Mouse (Mus musculus): Measurements from ENCODE around the gene Dnajc17. TPM values are rescaled to one million over a fixed set of nuclear protein-coding genes. Genes with fewer than 3 reads are reported as not detected.

Gene Dnajc17
- polyA plus RNA-seq, 1 experiment from 2014 or later, result 12.6 TPM

DNA sequence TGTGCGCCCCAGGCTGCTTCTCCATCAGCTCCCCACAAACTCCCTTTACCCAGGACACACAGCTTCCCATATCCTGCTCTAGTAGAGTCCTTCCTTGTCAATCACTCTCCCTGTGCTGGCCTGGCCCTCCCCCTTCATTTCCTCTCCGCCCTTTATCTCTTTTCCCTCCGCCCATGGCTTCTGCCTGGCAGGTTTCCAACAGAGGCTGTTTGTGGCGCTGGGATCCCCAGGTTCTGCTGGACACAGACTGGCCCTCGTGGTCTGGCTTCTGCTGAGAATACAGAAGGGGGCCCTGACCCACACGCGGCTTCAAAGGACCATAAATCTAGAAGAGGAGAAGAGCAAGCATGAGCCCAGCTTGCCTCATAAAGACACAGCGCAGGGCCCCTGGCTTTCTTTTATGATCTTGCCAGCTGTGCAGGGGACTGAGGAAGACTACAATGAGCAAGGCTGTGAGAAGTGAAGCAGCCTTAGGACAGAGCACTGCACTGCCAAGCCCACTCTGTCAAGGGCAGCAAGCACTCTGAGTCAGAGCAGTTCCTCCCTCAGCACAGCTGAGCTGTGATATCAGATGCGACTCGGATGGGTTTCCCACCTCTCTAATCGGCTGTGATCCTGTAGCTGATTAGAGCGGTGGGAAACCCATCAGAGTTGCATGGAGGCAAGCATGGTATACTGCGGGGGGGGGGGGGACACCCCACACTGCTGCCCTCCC is 35.6 kb downstream of the Dnajc17 start:
- peaks cover 28% of the 10 kb centered on the region for H3K27me3 ChIP-seq (replicated peaks)
- H3K4me3 ChIP-seq, result 0 out of 2 replicates have a peak overlapping the region, but pooled peaks have one; percentile 12
- H3K36me3 ChIP-seq, result peaks cover 9% of the 10 kb centered on the region; the same call in 1 of the 2 replicates
- peak overlapping the region; percentile 51; the same call in 1 of the 2 replicates for H3K9ac ChIP-seq
- 10% methylated on average over 13 of the region's 13 CpGs for WGBS
- H3K9me3 ChIP-seq (replicated peaks), result no peaks in the 10 kb centered on the region
- peak overlapping the region; percentile 71 for H3K27ac ChIP-seq (ENCODE audit: poor library complexity, severe bottlenecking)
- H3K4me2 ChIP-seq, result peak overlapping the region; percentile 62
- peaks cover 36% of the 10 kb centered on the region for H3K4me1 ChIP-seq (replicated peaks)
- peak; percentile 77 for ATAC-seq (ENCODE audit: insufficient number of reproducible peaks, low FRiP score)

DNA sequence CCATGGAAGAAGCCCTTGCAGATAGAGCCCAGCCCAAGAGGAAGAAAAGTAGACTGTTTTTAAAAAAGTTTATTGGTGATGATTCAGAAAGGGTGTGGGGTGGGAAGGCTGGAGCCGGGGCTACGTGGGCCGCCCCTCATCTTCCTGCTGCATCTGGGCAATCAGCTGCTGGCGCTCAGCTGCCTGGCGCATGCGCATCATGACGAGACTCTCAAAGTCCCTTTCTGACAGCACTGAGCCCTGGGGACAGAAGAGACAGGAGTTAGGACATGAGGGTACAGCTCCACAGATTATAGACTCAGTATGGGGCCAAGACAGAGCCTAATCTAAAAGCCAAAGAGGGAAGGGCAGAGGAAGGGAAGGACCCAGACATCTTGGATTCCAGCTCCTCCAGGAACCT is 36.1 kb downstream of the Dnajc17 start:
- H3K27me3 ChIP-seq (replicated peaks), result peaks cover 32% of the 10 kb centered on the region
- H3K27ac ChIP-seq (ENCODE audit: poor library complexity, severe bottlenecking), result peak overlapping the region; percentile 71; the same call in 1 of the 2 replicates
- peaks cover 39% of the 10 kb centered on the region for H3K4me1 ChIP-seq (replicated peaks)
- H3K9me3 ChIP-seq (replicated peaks), result no peaks in the 10 kb centered on the region
- no peak overlapping the region for H3K4me3 ChIP-seq
- 0 out of 2 replicates have a peak overlapping the region, but pooled peaks have one; percentile 51 for H3K9ac ChIP-seq
- no peak for ATAC-seq (ENCODE audit: insufficient number of reproducible peaks, low FRiP score)
- WGBS, result 77% methylated on average over 7 of the region's 7 CpGs
- peaks cover 9% of the 10 kb centered on the region; the same call in 1 of the 2 replicates for H3K36me3 ChIP-seq
- H3K4me2 ChIP-seq, result peak overlapping the region; percentile 62

DNA sequence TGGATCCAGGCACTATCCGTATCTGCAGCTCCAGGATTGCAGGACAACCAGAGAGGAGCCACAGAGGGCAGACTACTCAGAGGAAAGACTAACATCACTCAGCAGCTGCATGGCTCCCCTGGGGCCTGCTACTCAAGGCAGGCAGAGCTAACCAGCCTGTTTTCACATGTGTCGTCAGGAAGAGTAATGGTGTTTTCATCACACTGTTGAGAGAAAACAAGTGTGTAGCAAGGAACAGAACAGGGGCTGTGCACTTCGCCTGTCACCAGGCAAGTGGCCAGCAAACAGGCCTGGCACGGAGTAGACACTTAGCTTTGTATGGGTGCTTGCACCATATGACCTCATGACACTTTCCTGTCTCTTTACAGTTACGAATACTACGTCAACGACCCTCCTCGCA is 37.0 kb downstream of the Dnajc17 start:
- Histone ChIP-seq H3K9me3 (replicated peaks) (no peaks in the 10 kb centered on the region), H3K27me3 (replicated peaks) (peaks cover 32% of the 10 kb centered on the region), H3K4me3 (no peak overlapping the region), H3K4me1 (replicated peaks) (peaks cover 48% of the 10 kb centered on the region), H3K36me3 (0 out of 2 replicates have a peak, but pooled peaks cover under 1% of the 10 kb centered on the region), H3K27ac (ENCODE audit: poor library complexity, severe bottlenecking) (no peak overlapping the region), H3K4me2 (no peak overlapping the region), H3K9ac (no peak overlapping the region)
- ATAC-seq (ENCODE audit: insufficient number of reproducible peaks, low FRiP score), result no peak
- WGBS, result 42% methylated on average over 8 of the region's 8 CpGs

DNA sequence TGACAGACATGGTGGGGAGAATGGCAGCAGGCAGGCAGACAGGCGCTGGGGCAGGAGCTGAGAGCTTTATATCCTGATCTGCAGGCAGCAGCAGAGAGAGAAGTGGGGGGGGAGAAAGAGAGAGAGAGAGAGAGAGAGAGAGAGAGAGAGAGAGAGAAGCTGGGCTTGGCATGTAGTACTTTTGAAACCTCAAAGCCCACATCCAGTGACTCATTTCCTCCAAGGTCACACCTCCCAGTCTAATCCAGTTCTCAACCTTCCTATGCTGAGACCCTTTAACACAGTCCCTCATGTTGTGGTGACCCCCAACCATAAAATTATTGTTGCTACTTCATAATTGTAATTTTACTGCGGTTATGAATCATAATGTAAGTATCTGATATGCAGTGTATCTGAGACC is 38.3 kb downstream of the Dnajc17 start:
- Histone ChIP-seq H3K36me3 (no peaks in the 10 kb centered on the region), H3K27me3 (replicated peaks) (peaks cover 42% of the 10 kb centered on the region), H3K4me2 (no peak overlapping the region), H3K4me1 (replicated peaks) (peaks cover 49% of the 10 kb centered on the region), H3K4me3 (no peak overlapping the region), H3K9me3 (replicated peaks) (no peaks in the 10 kb centered on the region), H3K27ac (ENCODE audit: poor library complexity, severe bottlenecking) (no peak overlapping the region), H3K9ac (no peak overlapping the region)
- no peak for ATAC-seq (ENCODE audit: insufficient number of reproducible peaks, low FRiP score)
- WGBS, result 83% methylated on average over 2 of the region's 2 CpGs

DNA sequence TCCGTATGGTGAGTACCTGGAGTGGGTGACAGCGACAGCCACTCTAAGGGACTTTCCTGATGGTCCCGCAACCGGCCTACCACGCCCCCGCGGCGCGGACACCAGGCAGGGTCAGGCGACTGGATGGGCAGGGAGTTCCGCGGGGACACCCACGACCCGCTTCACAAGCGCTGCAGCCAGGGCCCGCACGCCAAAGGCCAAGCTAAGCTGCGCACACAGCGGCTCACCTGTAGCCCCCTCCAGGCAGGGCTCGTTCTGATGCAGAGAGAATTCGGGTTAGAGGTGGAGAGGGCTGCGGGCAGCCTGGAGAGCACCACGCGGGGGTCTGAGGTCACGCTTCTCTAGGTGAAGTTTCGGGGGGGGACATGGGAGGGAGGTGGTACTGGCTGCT is 40.7 kb downstream of the Dnajc17 start:
- H3K36me3 ChIP-seq, result no peaks in the 10 kb centered on the region

DNA sequence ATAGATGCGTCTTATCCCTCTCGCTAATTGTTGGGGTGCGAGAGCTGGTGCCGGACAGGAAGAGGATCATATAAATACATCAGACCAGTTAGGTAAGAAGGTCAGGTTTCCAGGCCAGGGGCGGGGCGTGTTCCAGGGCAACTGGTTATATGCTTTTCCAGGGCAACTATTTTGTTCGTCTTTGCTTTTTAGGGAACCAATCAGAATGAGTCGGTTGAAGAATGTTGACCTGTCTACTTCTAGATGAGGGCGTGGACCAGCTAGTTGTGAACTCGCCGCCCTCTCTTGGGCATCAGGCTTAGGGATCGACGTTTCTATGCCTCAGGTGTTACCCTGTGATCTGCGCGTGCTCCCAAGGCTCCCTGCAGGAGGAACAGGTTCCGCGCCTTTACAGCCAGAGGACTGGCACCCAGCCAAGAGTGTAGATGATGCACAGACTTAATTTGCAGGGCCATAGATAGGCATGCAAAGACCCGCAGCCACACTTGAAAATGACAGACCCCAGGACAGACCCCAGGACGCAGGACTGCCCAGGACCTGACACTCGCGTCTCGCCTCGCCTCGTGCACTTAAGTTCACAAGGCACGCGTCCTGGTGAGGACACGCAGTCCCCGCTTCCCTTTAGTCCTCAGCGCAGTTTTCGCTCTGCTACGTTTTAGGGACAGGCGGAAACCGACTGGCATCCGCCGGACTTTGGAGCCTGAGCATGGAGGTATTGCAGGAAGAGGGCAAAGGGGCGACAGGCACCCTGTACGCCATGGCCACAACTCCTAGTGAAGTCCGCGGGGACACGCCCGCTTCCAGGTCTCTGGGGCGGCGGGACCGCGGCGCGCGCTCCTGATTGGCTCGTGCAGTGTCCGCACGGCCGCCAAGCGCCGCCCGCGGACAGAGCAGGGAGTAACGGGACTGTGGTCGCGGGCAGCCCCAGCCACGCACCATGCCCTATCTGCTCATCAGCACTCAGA is 41.4 kb downstream of the Dnajc17 start, which contains the start of gene Gchfr:
Gene Gchfr (plus strand): TSS at position 873 of the 965 bp plus-strand sequence.
- H3K36me3 ChIP-seq, result no peaks in the 10 kb centered on the region
- peaks cover 20% of the 10 kb centered on the region for H3K4me1 ChIP-seq (replicated peaks)
- WGBS, result under 1% methylated on average over 60 of the region's 60 CpGs
- H3K27ac ChIP-seq (ENCODE audit: poor library complexity, severe bottlenecking), result no peak within 1 kb of the TSS
- peak within 1 kb of the TSS; percentile 99 for H3K4me2 ChIP-seq
- no peaks in the 10 kb centered on the region for H3K9me3 ChIP-seq (replicated peaks)
- peak; percentile 88 for ATAC-seq (ENCODE audit: insufficient number of reproducible peaks, low FRiP score)
- H3K4me3 ChIP-seq, result peak within 1 kb of the TSS; percentile 62
- H3K9ac ChIP-seq, result peak within 1 kb of the TSS; percentile 75
- H3K27me3 ChIP-seq (replicated peaks), result peaks cover 31% of the 10 kb centered on the region

More for the DNA sequence above, 40.7 kb downstream of the Dnajc17 start:
- no peak for ATAC-seq (ENCODE audit: insufficient number of reproducible peaks, low FRiP score)
- H3K9me3 ChIP-seq (replicated peaks), result no peaks in the 10 kb centered on the region
- peak overlapping the region; percentile 62 for H3K4me3 ChIP-seq
- peak overlapping the region; percentile 99 for H3K4me2 ChIP-seq
- H3K4me1 ChIP-seq (replicated peaks), result peaks cover 27% of the 10 kb centered on the region
- H3K27ac ChIP-seq (ENCODE audit: poor library complexity, severe bottlenecking), result no peak overlapping the region
- peak overlapping the region; percentile 75 for H3K9ac ChIP-seq
- peaks cover 31% of the 10 kb centered on the region for H3K27me3 ChIP-seq (replicated peaks)
- WGBS, result 2% methylated on average over 26 of the region's 26 CpGs

DNA sequence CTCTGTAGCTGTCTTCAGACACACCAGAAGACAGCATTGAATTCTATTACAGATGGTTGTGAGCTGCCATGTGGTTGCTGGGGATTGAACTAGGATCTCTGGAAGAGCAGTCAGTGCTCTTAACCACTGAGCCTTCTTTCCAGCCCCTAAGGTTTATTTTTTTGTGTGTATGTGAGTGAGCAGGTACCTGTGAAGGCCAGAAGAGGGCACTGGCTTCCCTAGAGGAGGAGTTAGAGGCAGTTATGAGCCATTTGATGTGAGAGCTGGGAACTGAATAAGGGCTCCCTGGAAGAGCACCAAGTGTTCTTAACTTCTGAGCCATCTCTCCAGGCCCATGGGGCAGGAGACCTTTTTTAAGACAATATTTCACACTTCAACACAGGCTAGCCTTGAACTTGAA is 43.2 kb downstream of the Dnajc17 start:
- Histone ChIP-seq H3K27me3 (replicated peaks) (peaks cover 31% of the 10 kb centered on the region), H3K36me3 (no peaks in the 10 kb centered on the region)

DNA sequence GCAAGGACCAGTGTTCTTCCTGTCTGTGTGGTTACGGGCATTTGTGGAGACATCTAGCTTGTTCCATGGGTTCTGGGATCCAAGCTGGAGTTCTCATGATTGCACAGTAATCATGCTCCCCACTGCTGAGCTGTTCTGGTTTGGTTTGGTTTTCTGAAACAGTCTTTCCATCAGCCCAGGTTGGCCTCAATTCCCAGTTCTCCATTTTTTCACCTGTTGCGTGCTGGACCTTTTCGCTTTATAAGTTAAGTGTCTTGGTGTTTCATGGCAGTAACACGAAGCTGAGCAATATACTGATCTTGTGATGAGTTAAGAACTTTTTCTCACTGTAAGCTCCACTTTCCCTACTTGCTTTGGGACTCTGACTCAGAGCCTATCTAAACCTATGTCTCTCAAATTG is 44.6 kb downstream of the Dnajc17 start:
- no peak overlapping the region for H3K4me3 ChIP-seq
- no peaks in the 10 kb centered on the region for H3K36me3 ChIP-seq
- H3K4me2 ChIP-seq, result no peak overlapping the region
- H3K27ac ChIP-seq (ENCODE audit: poor library complexity, severe bottlenecking), result no peak overlapping the region
- H3K4me1 ChIP-seq (replicated peaks), result peaks cover 23% of the 10 kb centered on the region
- no peak for ATAC-seq (ENCODE audit: insufficient number of reproducible peaks, low FRiP score)
- H3K27me3 ChIP-seq (replicated peaks), result peaks cover 22% of the 10 kb centered on the region; the same call in 1 of the 2 replicates
- no peak overlapping the region for H3K9ac ChIP-seq
- 82% methylated on average over 4 of the region's 4 CpGs for WGBS
- no peaks in the 10 kb centered on the region for H3K9me3 ChIP-seq (replicated peaks)

More for the DNA sequence above, 43.2 kb downstream of the Dnajc17 start:
- no peak for ATAC-seq (ENCODE audit: insufficient number of reproducible peaks, low FRiP score)
- H3K9me3 ChIP-seq (replicated peaks), result no peaks in the 10 kb centered on the region
- peaks cover 23% of the 10 kb centered on the region for H3K4me1 ChIP-seq (replicated peaks)
- H3K4me3 ChIP-seq, result no peak overlapping the region
- H3K9ac ChIP-seq, result no peak overlapping the region
- no peak overlapping the region for H3K4me2 ChIP-seq
- H3K27ac ChIP-seq (ENCODE audit: poor library complexity, severe bottlenecking), result no peak overlapping the region

DNA sequence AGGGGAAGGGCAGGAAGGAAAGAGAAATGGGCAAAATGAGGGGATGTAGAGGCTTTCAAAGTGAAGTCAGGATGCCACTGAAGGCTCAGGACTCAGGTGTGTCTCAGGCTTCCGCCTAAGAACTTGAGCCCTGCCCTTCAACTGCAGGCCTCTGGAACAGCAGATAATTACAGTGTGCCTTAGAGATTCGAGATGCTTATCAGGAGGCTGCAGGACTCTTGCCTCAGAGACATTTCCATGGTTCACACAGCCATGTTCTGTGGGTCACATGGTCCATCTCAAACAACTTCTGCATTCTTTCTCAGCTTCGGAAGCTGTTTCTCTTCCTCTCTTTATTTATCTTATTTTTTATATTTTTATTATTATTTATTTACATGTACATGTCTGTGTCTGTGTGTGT is 45.5 kb downstream of the Dnajc17 start:
- ATAC-seq (ENCODE audit: insufficient number of reproducible peaks, low FRiP score), result no peak
- Histone ChIP-seq H3K9me3 (replicated peaks) (no peaks in the 10 kb centered on the region), H3K4me3 (no peak overlapping the region), H3K27ac (ENCODE audit: poor library complexity, severe bottlenecking) (no peak overlapping the region), H3K4me2 (no peak overlapping the region), H3K9ac (no peak overlapping the region), H3K27me3 (replicated peaks) (peaks cover 16% of the 10 kb centered on the region; the same call in 1 of the 2 replicates), H3K36me3 (no peaks in the 10 kb centered on the region), H3K4me1 (replicated peaks) (peaks cover 23% of the 10 kb centered on the region)
- WGBS, result 72% methylated on average over 3 of the region's 3 CpGs

DNA sequence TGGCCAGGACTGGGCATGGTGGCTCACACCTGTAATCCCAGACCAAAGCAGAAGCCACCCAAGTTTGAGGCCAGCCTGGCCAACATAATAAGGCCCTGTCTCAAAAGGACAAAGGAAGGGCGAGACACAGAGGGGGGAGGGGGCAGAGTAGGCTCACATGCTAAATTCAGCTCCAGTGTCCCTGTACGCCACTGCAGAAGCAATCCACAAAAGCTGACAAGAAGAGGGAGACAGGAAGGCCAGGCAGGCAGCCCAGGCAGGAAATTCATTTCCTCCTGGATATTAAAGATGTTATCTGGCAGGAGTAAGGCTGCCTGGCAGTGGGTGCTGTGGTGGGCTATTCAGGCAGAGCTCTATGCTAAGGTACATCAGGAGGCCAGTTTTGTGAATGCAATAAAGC is 47.3 kb downstream of the Dnajc17 start:
- Histone ChIP-seq H3K4me1 (replicated peaks) (peaks cover 13% of the 10 kb centered on the region), H3K4me2 (0 out of 2 replicates have a peak overlapping the region, but pooled peaks have one; percentile 10), H3K27me3 (replicated peaks) (peaks cover 11% of the 10 kb centered on the region; the same call in 1 of the 2 replicates), H3K9me3 (replicated peaks) (no peaks in the 10 kb centered on the region), H3K36me3 (no peaks in the 10 kb centered on the region), H3K27ac (ENCODE audit: poor library complexity, severe bottlenecking) (peak overlapping the region; percentile 57; the same call in 1 of the 2 replicates), H3K9ac (peak overlapping the region; percentile 37; the same call in 1 of the 2 replicates), H3K4me3 (no peak overlapping the region)
- WGBS, result 20% methylated on average over 2 of the region's 2 CpGs
- no peak for ATAC-seq (ENCODE audit: insufficient number of reproducible peaks, low FRiP score)

DNA sequence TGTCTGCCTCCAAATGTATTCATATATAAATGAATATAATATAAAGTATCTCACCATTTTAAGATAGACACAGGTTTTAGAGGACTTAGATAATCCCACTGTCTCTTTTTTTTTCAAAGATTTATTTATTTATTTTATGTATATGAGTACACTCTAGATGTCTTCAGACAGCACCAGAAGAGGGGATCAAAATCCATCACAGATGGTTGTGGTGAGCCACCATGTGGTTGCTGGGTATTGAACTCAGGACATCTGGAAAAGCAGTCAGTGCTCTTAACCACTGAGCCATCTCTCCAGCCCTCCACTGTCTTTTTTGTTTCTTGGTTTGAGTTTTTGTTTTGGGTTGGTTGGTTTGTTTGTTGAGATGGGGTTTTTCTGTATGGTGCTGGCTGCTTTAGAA is 50.8 kb downstream of the Dnajc17 start:
- Histone ChIP-seq H3K36me3 (peaks cover 14% of the 10 kb centered on the region), H3K4me1 (replicated peaks) (peaks cover 28% of the 10 kb centered on the region), H3K27ac (ENCODE audit: poor library complexity, severe bottlenecking) (no peak overlapping the region), H3K27me3 (replicated peaks) (no peaks in the 10 kb centered on the region), H3K9ac (no peak overlapping the region), H3K9me3 (replicated peaks) (no peaks in the 10 kb centered on the region), H3K4me3 (no peak overlapping the region), H3K4me2 (no peak overlapping the region)
- ATAC-seq (ENCODE audit: insufficient number of reproducible peaks, low FRiP score), result no peak

Data from heart, embryonic 12.5 days (tissue).